Mouse (Mus musculus): ENCODE results near the gene Gm815.

DNA sequence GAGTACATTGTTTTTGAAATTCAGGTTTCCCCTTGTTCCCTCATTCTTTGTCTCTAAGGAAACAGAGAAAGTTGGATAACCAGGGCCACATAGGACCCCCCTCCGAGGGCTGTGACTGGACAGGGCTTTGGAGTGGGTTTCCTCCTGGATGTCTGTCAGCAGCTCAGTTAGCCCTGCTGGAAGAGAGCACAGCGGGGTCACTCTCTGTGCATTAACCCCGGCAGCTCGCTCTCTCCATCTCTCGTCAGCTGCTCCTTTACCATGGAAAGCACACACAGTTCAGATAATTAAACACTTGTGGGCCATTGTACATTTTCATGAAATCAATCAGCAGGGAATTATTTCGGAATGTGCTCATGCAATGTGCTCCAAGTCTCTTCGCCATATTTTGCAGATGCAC lies 15.4 kb upstream of the Gm815 start:
- no peak for TF ChIP-seq CTCF (IDR thresholded peaks at IDR 0.05)
- no peak for TF ChIP-seq POLR2A (IDR thresholded peaks at IDR 0.05; ENCODE audit: insufficient read depth, low read depth, low read length)

Data from heart, adult 2 months (tissue).